Mouse (Mus musculus): ENCODE measurements around the gene Sept1.

Sept1 gene

GRCm38 (mm10) chr7:127166501-127166900 lies 66.4 kb downstream of the Sept1 start:
- CTCF ChIA-PET, result no interaction called here
- POLR2A ChIA-PET, result no interaction called here

DNA sequence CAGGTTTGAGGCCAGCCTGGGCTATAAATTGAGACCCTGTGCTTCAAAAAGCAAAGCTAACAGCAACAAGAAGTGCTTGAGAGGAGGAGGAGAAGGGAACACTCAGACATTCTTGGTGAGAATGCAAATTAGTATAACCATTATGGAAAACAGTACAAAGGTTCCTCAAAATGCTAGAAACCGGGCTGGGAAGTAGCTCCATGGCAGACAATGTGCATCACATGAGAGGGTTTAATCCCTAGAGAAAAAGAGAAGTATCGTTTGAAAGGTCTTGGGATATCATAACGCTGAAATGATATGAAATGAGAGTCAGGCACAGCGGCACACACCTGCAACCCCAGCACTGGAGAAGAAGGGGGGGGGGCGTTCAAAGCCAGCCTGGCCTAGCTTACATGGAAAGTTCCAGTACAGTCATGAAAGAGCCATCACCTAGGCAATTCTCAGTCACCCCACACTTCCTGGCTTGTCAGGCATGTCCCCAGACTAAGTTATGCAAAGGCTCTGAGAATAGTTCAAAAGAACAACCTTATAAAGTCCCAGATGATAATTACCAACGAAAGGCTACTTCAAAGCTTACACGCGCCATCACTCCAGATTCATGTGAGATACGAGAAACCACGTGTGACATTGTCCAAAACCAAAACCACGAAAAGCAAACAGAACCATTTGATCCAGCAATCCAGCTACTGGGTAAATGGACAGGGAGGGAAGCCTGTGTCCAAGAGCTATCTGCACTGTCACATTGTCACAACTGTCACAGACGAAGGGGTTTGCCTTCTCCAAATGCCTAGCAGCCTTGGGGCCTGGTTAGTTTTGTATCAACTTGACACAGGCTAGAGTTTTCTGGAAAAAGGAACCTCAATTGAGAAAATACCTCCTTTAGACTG lies 67.1 kb downstream of the Sept1 start:
- CTCF ChIA-PET, result interaction anchor here (0.5 to 1.0 kb wide), 5 partner anchors 16 to 410 kb away, joined by 3 to 5 read pairs (median 3); no protein-coding TSS in a partner anchor
- POLR2A ChIA-PET, result interaction anchor here (0.5 to 1.8 kb wide), 5 partner anchors 11 to 28 kb away, joined by 3 to 7 read pairs (median 3); no protein-coding TSS in a partner anchor

Data from embryonic stem cell, embryonic (primary cell).